ENCODE assay signal across 11 mouse cellular contexts in the genomic region with DNA sequence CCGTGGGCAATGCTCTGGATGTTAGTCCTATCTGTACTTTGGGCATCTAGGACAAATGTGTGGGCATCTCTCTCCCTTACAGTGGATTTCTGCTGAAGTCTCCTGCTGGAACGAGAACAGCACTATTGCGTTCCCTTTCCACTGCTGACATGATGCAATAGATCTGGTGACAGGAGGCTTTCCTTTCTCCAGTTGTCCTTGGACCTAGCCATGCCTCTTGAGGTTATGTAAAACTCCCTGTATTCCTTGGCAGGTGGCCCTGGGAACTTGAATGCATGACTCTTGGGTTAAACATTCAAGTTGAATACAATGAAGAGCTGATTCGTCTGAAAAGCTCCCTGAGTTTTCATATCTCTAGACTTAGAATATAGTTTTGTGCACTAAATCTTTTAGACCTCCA.
DNase-seq lines count a peak whose midpoint lies in the region; ATAC-seq lines count a peak whose summit lies in the region.
"Had no signal": no experiment of that assay in that cellular context is flagged by ENCODE, and none has a peak within 500 bp of the region (broad histone marks: within the 10 kb centered on the region; RNA-seq: fewer than 3 reads in every experiment).

No protein-coding gene starts in this region.

- no peaks in the 10 kb centered on the region for H3K36me3 ChIP-seq in heart, embryonic 10.5 days
- no peaks in the 10 kb centered on the region for H3K36me3 ChIP-seq in hindbrain, embryonic 11.5 days (ENCODE audit: control insufficient read depth, insufficient read depth, low read length)
- H3K36me3 ChIP-seq: embryonic facial prominence, embryonic 15.5 days had no signal

- WGBS in heart, embryonic 10.5 days = 65% methylated on average over 4 of the region's 4 CpGs
- 87% methylated on average over 4 of the region's 4 CpGs for WGBS in hindbrain, embryonic 11.5 days

- no peak overlapping the region for H3K4me3 ChIP-seq in heart, embryonic 10.5 days
- no peak overlapping the region for H3K4me3 ChIP-seq in hindbrain, embryonic 11.5 days (ENCODE audit: low read depth, low read length)
- H3K4me3 ChIP-seq: embryonic facial prominence, embryonic 15.5 days had no signal

- H3K27ac ChIP-seq in heart, embryonic 10.5 days = no peak overlapping the region
- H3K27ac ChIP-seq in hindbrain, embryonic 11.5 days (ENCODE audit: low read depth, low read length) = no peak overlapping the region
- H3K27ac ChIP-seq: embryonic facial prominence, embryonic 15.5 days had no signal

- H3K27me3 ChIP-seq in heart, embryonic 10.5 days (ENCODE audit: insufficient read depth, poor library complexity, severe bottlenecking) = no peaks in the 10 kb centered on the region
- H3K27me3 ChIP-seq in hindbrain, embryonic 11.5 days (ENCODE audit: control insufficient read depth, insufficient read depth, low read length) = no peaks in the 10 kb centered on the region
- H3K27me3 ChIP-seq: embryonic facial prominence, embryonic 15.5 days had no signal

- DNase-seq in heart, adult 18-20 months = peak; percentile 59 to 75
- no peak for DNase-seq in heart, embryonic 10.5 days (ENCODE audit: low spot score)
- peak; percentile 87 for DNase-seq in adrenal gland, adult 8-10 months
- peak; percentile 37 to 44 for DNase-seq in heart, postnatal 14 days
- peak; percentile 78 for DNase-seq in lung, postnatal 25 days (ENCODE audit: low spot score)
- no peak for DNase-seq in layer of hippocampus, adult 11-12 months (ENCODE audit: low spot score)
- no peak for DNase-seq in spleen, adult 12 weeks (ENCODE audit: low spot score)
- no peak for DNase-seq in hindbrain, embryonic 11.5 days (ENCODE audit: low spot score)
- DNase-seq: cerebellum, adult 18-20 months; lung, embryonic 14.5 days had no signal

- H3K4me2 ChIP-seq in hindbrain, embryonic 11.5 days (replicated peaks; ENCODE audit: low read depth, low read length) = no peak overlapping the region
- H3K4me2 ChIP-seq: embryonic facial prominence, embryonic 15.5 days; lung, embryonic 14.5 days had no signal

- no peaks in the 10 kb centered on the region for H3K9me3 ChIP-seq in heart, embryonic 10.5 days
- no peaks in the 10 kb centered on the region for H3K9me3 ChIP-seq in hindbrain, embryonic 11.5 days (ENCODE audit: control insufficient read depth, low read length)
- H3K9me3 ChIP-seq: embryonic facial prominence, embryonic 15.5 days had no signal

- no peak for ATAC-seq in hindbrain, embryonic 11.5 days (ENCODE audit: low FRiP score)

- H3K9ac ChIP-seq in hindbrain, embryonic 11.5 days (ENCODE audit: low read depth, low read length) = no peak overlapping the region
- H3K9ac ChIP-seq: embryonic facial prominence, embryonic 15.5 days; lung, embryonic 14.5 days had no signal

- no peaks in the 10 kb centered on the region for H3K4me1 ChIP-seq in heart, embryonic 10.5 days
- no peaks in the 10 kb centered on the region for H3K4me1 ChIP-seq in hindbrain, embryonic 11.5 days (replicated peaks; ENCODE audit: control insufficient read depth, insufficient read depth, low read length)
- H3K4me1 ChIP-seq: embryonic facial prominence, embryonic 15.5 days had no signal

- intact Hi-C loops in heart, postnatal 14 days (cut with DNase I) = no loop called here

Comparison
In these comparisons a context has a peak if more than half of its experiments do, and no peak if none do; other contexts are left out.
1. DNase-seq: peak in heart, adult 18-20 months (2 of 2), adrenal gland, adult 8-10 months (single experiment), heart, postnatal 14 days (2 of 2) and lung, postnatal 25 days (single experiment); none in heart, embryonic 10.5 days (single experiment), layer of hippocampus, adult 11-12 months (single experiment), spleen, adult 12 weeks (single experiment) and hindbrain, embryonic 11.5 days (single experiment).